Mouse (Mus musculus): ENCODE data around the gene Ank. TPM values are rescaled to one million over a fixed set of nuclear protein-coding genes. Genes with fewer than 3 reads are reported as not detected.

Gene Ank
- 15.3 and 18.5 TPM in 2 replicates for polyA plus RNA-seq (2015; fragmentation: Nextera tagmentation; extraction: Ambion mirVana)

GRCm38 (mm10) chr15:27466131-27467080 lies at the start of gene Ank:
Ank (plus strand) TSS chr15:27466677.
- H3K36me3 ChIP-seq, result no peaks in the 10 kb centered on the region
- H3K27ac ChIP-seq, result peak within 1 kb of the TSS; percentile 83
- WGBS, result under 1% methylated on average over 102 of the region's 120 CpGs
- H3K4me2 ChIP-seq, result peak within 1 kb of the TSS; percentile 93
- H3K4me3 ChIP-seq (replicated peaks), result peak within 1 kb of the TSS; percentile 74
- peaks cover 9% of the 10 kb centered on the region; the same call in 1 of the 2 replicates for H3K4me1 ChIP-seq
- H3K9ac ChIP-seq, result peak within 1 kb of the TSS; percentile 68
- H3K27me3 ChIP-seq (replicated peaks), result no peaks in the 10 kb centered on the region
- no peaks in the 10 kb centered on the region for H3K9me3 ChIP-seq
- ATAC-seq (ENCODE audit: insufficient read depth, low FRiP score, low read depth), result peak; percentile 91

- peak; percentile 27; the same call in 1 of the 2 replicates for ATAC-seq (ENCODE audit: insufficient read depth, low FRiP score, low read depth)
- no peak overlapping the region for H3K4me3 ChIP-seq (replicated peaks)
These were observed 47.7 kb upstream of the Ank start for GRCm38 (mm10) chr15:27418566-27419331.

DNA sequence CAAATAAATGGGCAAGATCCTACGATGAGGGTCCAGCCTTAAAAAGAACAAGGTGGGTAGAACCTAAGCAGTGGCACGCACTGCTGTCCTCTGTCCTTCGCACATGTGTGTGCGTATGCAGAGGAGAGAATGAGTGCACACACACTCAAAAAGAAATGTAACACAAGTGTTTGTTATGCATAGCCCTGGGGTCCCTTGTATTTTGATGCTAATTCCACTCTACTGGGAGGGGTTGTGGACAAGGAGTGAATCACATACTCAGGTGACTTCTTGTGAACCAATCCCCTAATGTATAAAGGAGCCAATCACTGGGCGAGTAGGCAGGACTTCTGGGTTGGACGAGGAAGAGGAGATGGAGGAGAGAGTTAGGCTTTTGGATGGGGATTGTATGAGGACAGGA lies 44.9 kb upstream of the Ank start:
- no peak for ATAC-seq (ENCODE audit: insufficient read depth, low FRiP score, low read depth)
- no peaks in the 10 kb centered on the region for H3K4me1 ChIP-seq
- H3K4me2 ChIP-seq, result no peak overlapping the region
- 89% methylated on average over 6 of the region's 6 CpGs for WGBS
- H3K27me3 ChIP-seq (replicated peaks), result no peaks in the 10 kb centered on the region
- H3K9me3 ChIP-seq, result no peaks in the 10 kb centered on the region
- no peaks in the 10 kb centered on the region for H3K36me3 ChIP-seq
- H3K27ac ChIP-seq, result no peak overlapping the region
- no peak overlapping the region for H3K9ac ChIP-seq
- H3K4me3 ChIP-seq (replicated peaks), result no peak overlapping the region

More at GRCm38 (mm10) chr15:27418566-27419331, 47.7 kb upstream of the Ank start:
- no peak overlapping the region for H3K4me2 ChIP-seq
- H3K9me3 ChIP-seq, result no peaks in the 10 kb centered on the region
- no peaks in the 10 kb centered on the region for H3K4me1 ChIP-seq
- no peak overlapping the region for H3K9ac ChIP-seq
- WGBS, result 77% methylated on average over 3 of the region's 3 CpGs
- no peaks in the 10 kb centered on the region for H3K27me3 ChIP-seq (replicated peaks)
- H3K36me3 ChIP-seq, result no peaks in the 10 kb centered on the region
- no peak overlapping the region for H3K27ac ChIP-seq

GRCm38 (mm10) chr15:27427581-27427980 lies 38.9 kb upstream of the Ank start:
- H3K9ac ChIP-seq, result no peak overlapping the region
- no peaks in the 10 kb centered on the region for H3K9me3 ChIP-seq
- no peak overlapping the region for H3K27ac ChIP-seq
- no peaks in the 10 kb centered on the region for H3K4me1 ChIP-seq
- H3K36me3 ChIP-seq, result no peaks in the 10 kb centered on the region
- no peak for ATAC-seq (ENCODE audit: insufficient read depth, low FRiP score, low read depth)
- 79% methylated on average over 3 of the region's 3 CpGs for WGBS
- no peaks in the 10 kb centered on the region for H3K27me3 ChIP-seq (replicated peaks)
- H3K4me3 ChIP-seq (replicated peaks), result no peak overlapping the region
- no peak overlapping the region for H3K4me2 ChIP-seq

DNA sequence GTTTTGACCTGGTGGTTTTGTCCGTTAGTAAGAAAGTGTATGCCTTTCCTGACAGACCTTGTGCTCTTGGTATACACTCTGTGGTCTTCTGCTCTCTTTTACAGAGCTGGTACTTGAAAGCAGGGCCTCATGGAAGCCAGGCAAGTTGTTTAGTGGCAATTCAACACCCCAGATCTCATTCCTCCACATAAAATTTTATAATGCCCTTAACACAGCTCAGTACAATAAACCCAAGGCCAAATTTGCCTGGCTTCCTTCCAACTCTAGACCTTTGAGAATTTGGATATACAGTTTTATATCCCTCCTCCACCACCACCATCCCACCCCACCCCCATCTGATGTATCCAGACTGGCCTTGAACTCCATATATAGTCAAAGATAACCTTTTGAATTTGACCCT lies 36.2 kb upstream of the Ank start:
- no peak for ATAC-seq (ENCODE audit: insufficient read depth, low FRiP score, low read depth)
- WGBS, result 85% methylated on average over 1 of the region's 1 CpGs
- H3K27me3 ChIP-seq (replicated peaks), result no peaks in the 10 kb centered on the region
- no peak overlapping the region for H3K4me2 ChIP-seq
- H3K4me3 ChIP-seq (replicated peaks), result no peak overlapping the region
- no peak overlapping the region for H3K9ac ChIP-seq
- H3K36me3 ChIP-seq, result no peaks in the 10 kb centered on the region
- no peak overlapping the region for H3K27ac ChIP-seq
- no peaks in the 10 kb centered on the region for H3K9me3 ChIP-seq
- H3K4me1 ChIP-seq, result no peaks in the 10 kb centered on the region

DNA sequence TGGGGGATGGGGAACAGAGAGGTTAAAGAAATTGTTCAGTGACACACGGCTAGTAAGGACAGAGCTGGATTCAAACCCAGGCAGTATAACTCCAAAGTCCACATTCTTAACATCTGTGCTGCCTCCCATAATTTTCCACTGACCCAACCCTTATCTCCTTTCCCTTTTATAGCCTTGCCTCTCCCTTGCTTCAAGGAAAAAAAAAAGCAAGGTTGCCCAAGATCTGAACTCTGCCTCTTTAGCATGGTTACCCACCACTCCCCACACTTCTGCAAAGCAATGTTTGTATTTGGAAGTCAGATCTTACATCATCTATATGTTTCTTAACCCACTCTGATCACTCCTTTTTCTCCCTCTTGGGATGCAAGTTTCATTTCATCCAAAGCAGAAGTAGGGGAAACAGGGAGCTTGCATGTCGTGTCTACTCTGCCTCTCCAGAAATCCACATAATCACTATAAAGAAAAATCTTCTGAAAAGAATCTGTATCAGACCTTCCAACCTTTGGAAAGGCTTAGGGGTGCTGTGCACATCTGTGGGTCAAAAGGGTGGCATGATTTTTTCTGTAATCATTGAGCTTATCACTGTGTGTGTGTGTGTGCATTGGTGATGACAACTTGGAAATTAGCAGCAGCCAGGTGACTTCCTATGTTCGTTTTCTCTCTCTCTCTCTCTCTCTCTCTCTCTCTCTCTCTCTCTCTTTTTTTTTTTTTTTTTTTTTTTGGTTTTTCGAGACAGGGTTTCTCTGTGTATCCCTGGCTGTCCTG lies 33.4 kb upstream of the Ank start:
- 66% methylated on average over 4 of the region's 4 CpGs for WGBS
- peak; percentile 14; the same call in 1 of the 2 replicates for ATAC-seq (ENCODE audit: insufficient read depth, low FRiP score, low read depth)
- no peak overlapping the region for H3K27ac ChIP-seq
- no peaks in the 10 kb centered on the region for H3K9me3 ChIP-seq
- H3K4me2 ChIP-seq, result no peak overlapping the region
- no peaks in the 10 kb centered on the region for H3K27me3 ChIP-seq (replicated peaks)
- H3K4me1 ChIP-seq, result no peaks in the 10 kb centered on the region
- H3K9ac ChIP-seq, result no peak overlapping the region
- H3K4me3 ChIP-seq (replicated peaks), result no peak overlapping the region
- no peaks in the 10 kb centered on the region for H3K36me3 ChIP-seq

DNA sequence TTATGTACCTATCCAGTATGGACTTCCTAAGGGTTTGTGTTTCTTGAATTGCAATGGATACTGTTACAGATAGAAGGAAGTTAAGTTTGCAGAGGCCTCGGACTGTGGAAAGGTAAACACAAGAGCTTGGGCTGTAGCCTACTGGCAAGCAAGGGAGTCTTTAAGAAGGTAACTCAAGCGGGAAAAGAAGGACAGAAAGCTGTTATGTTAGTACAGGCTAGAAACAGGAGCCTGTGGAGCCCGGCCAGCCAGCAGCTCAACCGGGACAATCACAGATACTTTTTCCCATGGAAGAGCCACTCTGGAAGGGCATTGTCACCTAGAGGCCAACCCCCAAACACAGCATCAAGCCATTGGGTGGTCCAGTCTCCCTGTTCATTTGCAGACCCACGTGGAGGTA lies 31.1 kb upstream of the Ank start:
- no peak overlapping the region for H3K4me3 ChIP-seq (replicated peaks)
- H3K4me2 ChIP-seq, result no peak overlapping the region
- H3K9ac ChIP-seq, result no peak overlapping the region
- H3K9me3 ChIP-seq, result no peaks in the 10 kb centered on the region
- no peaks in the 10 kb centered on the region for H3K36me3 ChIP-seq
- ATAC-seq (ENCODE audit: insufficient read depth, low FRiP score, low read depth), result no peak
- no peaks in the 10 kb centered on the region for H3K4me1 ChIP-seq
- no peaks in the 10 kb centered on the region for H3K27me3 ChIP-seq (replicated peaks)
- no peak overlapping the region for H3K27ac ChIP-seq
- 67% methylated on average over 5 of the region's 5 CpGs for WGBS

DNA sequence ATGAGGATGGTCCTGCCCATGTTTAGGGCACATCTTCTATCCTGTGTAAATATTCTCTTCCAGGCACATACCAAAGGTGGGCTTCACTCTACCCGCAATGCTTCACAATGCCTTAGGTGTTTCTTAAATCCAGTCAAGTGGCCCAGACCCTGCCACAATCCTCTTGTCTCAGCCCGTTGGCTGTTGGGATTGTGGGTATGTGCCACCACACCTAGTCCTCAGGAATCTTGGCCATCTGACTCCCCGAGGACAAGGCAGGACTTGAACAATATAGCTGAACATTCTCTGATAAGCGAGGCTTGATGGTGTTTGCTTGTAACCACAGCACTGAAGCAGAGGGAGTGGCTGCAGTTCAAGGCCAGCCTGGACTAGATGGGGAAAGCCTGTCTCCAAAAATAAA lies 30.3 kb upstream of the Ank start:
- no peak for ATAC-seq (ENCODE audit: insufficient read depth, low FRiP score, low read depth)
- H3K27me3 ChIP-seq (replicated peaks), result no peaks in the 10 kb centered on the region
- H3K27ac ChIP-seq, result no peak overlapping the region
- H3K4me1 ChIP-seq, result no peaks in the 10 kb centered on the region
- H3K9ac ChIP-seq, result no peak overlapping the region
- no peaks in the 10 kb centered on the region for H3K36me3 ChIP-seq
- 66% methylated on average over 4 of the region's 4 CpGs for WGBS
- H3K4me3 ChIP-seq (replicated peaks), result no peak overlapping the region
- H3K9me3 ChIP-seq, result no peaks in the 10 kb centered on the region
- H3K4me2 ChIP-seq, result no peak overlapping the region

- H3K27me3 ChIP-seq (replicated peaks), result no peaks in the 10 kb centered on the region
- WGBS, result 84% methylated on average over 7 of the region's 7 CpGs
- H3K4me2 ChIP-seq, result no peak overlapping the region
- no peak overlapping the region for H3K9ac ChIP-seq
- H3K4me1 ChIP-seq, result no peaks in the 10 kb centered on the region
- ATAC-seq (ENCODE audit: insufficient read depth, low FRiP score, low read depth), result no peak
- H3K9me3 ChIP-seq, result no peaks in the 10 kb centered on the region
- no peaks in the 10 kb centered on the region for H3K36me3 ChIP-seq
- H3K27ac ChIP-seq, result no peak overlapping the region
- H3K4me3 ChIP-seq (replicated peaks), result no peak overlapping the region
These were observed 25.4 kb upstream of the Ank start for GRCm38 (mm10) chr15:27441053-27441452.

DNA sequence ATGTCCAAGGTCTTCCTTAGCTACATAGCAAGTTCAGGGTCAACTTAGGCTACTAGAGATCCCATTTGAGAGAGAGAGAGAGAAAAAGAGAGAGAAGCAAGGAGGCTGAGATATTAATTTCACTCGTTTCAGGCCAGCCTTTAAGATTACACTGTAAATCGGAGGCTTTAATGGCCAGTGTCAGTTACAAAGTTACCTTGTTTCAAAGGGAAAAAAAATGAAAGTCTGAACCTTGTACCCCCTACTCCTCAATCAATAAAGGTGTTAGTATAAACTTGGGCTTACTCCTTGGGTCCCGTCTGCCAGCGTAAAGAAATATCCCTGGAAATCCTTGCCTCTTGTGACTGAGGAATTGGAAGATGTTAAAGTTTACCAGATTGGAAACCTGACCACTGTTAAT lies 24.9 kb upstream of the Ank start:
- Histone ChIP-seq H3K4me2 (no peak overlapping the region), H3K27ac (no peak overlapping the region), H3K9me3 (no peaks in the 10 kb centered on the region), H3K9ac (no peak overlapping the region), H3K4me3 (replicated peaks) (no peak overlapping the region), H3K27me3 (replicated peaks) (no peaks in the 10 kb centered on the region), H3K4me1 (no peaks in the 10 kb centered on the region), H3K36me3 (no peaks in the 10 kb centered on the region)
- 56% methylated on average over 4 of the region's 4 CpGs for WGBS
- no peak for ATAC-seq (ENCODE audit: insufficient read depth, low FRiP score, low read depth)

- WGBS, result 45% methylated on average over 5 of the region's 5 CpGs
- no peak overlapping the region for H3K9ac ChIP-seq
These were observed 24.5 kb upstream of the Ank start for GRCm38 (mm10) chr15:27441951-27442350.

More at GRCm38 (mm10) chr15:27441951-27442350, 24.5 kb upstream of the Ank start:
- no peak for ATAC-seq (ENCODE audit: insufficient read depth, low FRiP score, low read depth)
- H3K4me2 ChIP-seq, result no peak overlapping the region
- no peaks in the 10 kb centered on the region for H3K4me1 ChIP-seq
- no peaks in the 10 kb centered on the region for H3K36me3 ChIP-seq
- H3K9me3 ChIP-seq, result no peaks in the 10 kb centered on the region
- no peak overlapping the region for H3K27ac ChIP-seq
- H3K4me3 ChIP-seq (replicated peaks), result no peak overlapping the region
- H3K27me3 ChIP-seq (replicated peaks), result no peaks in the 10 kb centered on the region
